ENCODE assay signal across 11 mouse cellular contexts in genomic region chr7:100788291-100788690, GRCm38 (mm10).
DNase-seq lines count a peak whose midpoint lies in the region; TF ChIP-seq lines count a peak whose summit lies in the region.
"Had no signal": no experiment of that assay in that cellular context is flagged by ENCODE, and none has a peak within 500 bp of the region (broad histone marks: within the 10 kb centered on the region; RNA-seq: fewer than 3 reads in every experiment).

No protein-coding gene starts in this region.

- H3K27ac ChIP-seq in layer of hippocampus, adult 2 months, result peak overlapping the region; percentile 55; the same call in 1 of the 2 replicates
- H3K27ac ChIP-seq: heart, embryonic 13.5 days; midbrain, embryonic 13.5 days had no signal

- no peak for TF ChIP-seq CTCF in layer of hippocampus, adult 2 months (conservative IDR thresholded peaks at IDR 0.05)

- no peak overlapping the region for H3K4me3 ChIP-seq in layer of hippocampus, adult 2 months
- H3K4me3 ChIP-seq: heart, embryonic 13.5 days; midbrain, embryonic 13.5 days had no signal

- DNase-seq in layer of hippocampus, adult 2 months (ENCODE audit: low spot score in 2 of 2), result no peak
- DNase-seq in layer of hippocampus, adult 9-10 months (ENCODE audit: low spot score), result no peak
- peak; percentile 8 for DNase-seq in adipocyte (ENCODE audit: low spot score)
- peak; percentile 13 for DNase-seq in fat pad, adult 2 months (ENCODE audit: extremely low read depth, low read depth, low spot score)
- peak; percentile 12 for DNase-seq in heart, postnatal 4 days
- no peak for DNase-seq in right cerebral cortex, postnatal 36 days (ENCODE audit: low spot score in 2 of 2)
- DNase-seq in frontal cortex, postnatal 14 days (ENCODE audit: low spot score in 2 of 2), result no peak
- DNase-seq: liver, postnatal 0 days; right cerebral cortex, postnatal 25 days had no signal

Comparison
In these comparisons a context has a peak if more than half of its experiments do, and no peak if none do; other contexts are left out.
1. DNase-seq: peak in adipocyte (single experiment), fat pad, adult 2 months (single experiment) and heart, postnatal 4 days (single experiment); none in layer of hippocampus, adult 2 months (0 of 2), layer of hippocampus, adult 9-10 months (single experiment), right cerebral cortex, postnatal 36 days (0 of 2) and frontal cortex, postnatal 14 days (0 of 2).